Mouse (Mus musculus) heart, embryonic 15.5 days (tissue): ENCODE measurements at regions not wholly inside any gene's neighbourhood (a gene's known extent, or its start where the extent isn't known, plus 50 kb on each side); places are given as distances from the start of the nearest gene placed in this dataset.

Experiments used
- ATAC-seq: fragments of 200-750 bp; cut with Nextera tagmentation; replicated peaks from 2 replicates; pipeline ENCODE4 v1.8.0; 2017; ENCODE audit warnings: low read depth, moderate TSS enrichment; ENCODE audit not compliant: insufficient number of reproducible peaks, insufficient read depth, low FRiP score
- H3K27ac ChIP-seq: fragments of 300-500 bp; sonication (generic); 2 replicates; pipeline ENCODE4 v1.5.1; 2015; ENCODE audit warnings: mild to moderate bottlenecking, inconsistent platforms
- H3K27me3 ChIP-seq: fragments of 300-500 bp; sonication (generic); 2 replicates; pipeline ENCODE4 v1.6.1; 2015; ENCODE audit warnings: inconsistent platforms
- H3K36me3 ChIP-seq: fragments of 300-500 bp; sonication (generic); 2 replicates; pipeline ENCODE4 v1.6.1; 2015; ENCODE audit warnings: mild to moderate bottlenecking, inconsistent platforms
- H3K4me1 ChIP-seq: fragments of 300-500 bp; sonication (generic); replicated peaks from 2 replicates; pipeline ENCODE4 v1.6.1; 2015; ENCODE audit warnings: inconsistent platforms
- H3K4me2 ChIP-seq: fragments of 300-500 bp; sonication (generic); 2 replicates; pipeline ENCODE4 v1.6.1; 2015; ENCODE audit warnings: inconsistent platforms, mild to moderate bottlenecking, moderate library complexity
- H3K4me3 ChIP-seq: fragments of 300-500 bp; sonication (generic); 2 replicates; pipeline ENCODE4 v1.5.1; 2015; ENCODE audit warnings: mild to moderate bottlenecking, inconsistent platforms
- H3K9ac ChIP-seq: fragments of 300-500 bp; sonication (generic); 2 replicates; pipeline ENCODE4 v1.6.1; 2015; ENCODE audit warnings: mild to moderate bottlenecking, inconsistent platforms
- H3K9me3 ChIP-seq: fragments of 300-500 bp; sonication (generic); replicated peaks from 2 replicates; pipeline ENCODE4 v1.6.1; 2016; ENCODE audit warnings: inconsistent platforms
- WGBS: fragments of 180-500 bp; shearing (Covaris S2); methylation state at CpG from one replicate; pipeline ENCODE4 v1.1.7; 2015; ENCODE audit warnings: mixed read lengths; 5-methylcytosine and 5-hydroxymethylcytosine counted together

- Histone ChIP-seq H3K4me1 (no peaks in the 10 kb centered on the region), H3K4me3 (no peak overlapping the region), H3K27me3 (no peaks in the 10 kb centered on the region), H3K9ac (no peak overlapping the region), H3K9me3 (no peaks in the 10 kb centered on the region), H3K4me2 (no peak overlapping the region), H3K27ac (no peak overlapping the region), H3K36me3 (no peaks in the 10 kb centered on the region)
- ATAC-seq: no peak
These were observed 57.1 kb downstream of the Inhbb start for GRCm38 (mm10) chr1:119364901-119365300.

DNA sequence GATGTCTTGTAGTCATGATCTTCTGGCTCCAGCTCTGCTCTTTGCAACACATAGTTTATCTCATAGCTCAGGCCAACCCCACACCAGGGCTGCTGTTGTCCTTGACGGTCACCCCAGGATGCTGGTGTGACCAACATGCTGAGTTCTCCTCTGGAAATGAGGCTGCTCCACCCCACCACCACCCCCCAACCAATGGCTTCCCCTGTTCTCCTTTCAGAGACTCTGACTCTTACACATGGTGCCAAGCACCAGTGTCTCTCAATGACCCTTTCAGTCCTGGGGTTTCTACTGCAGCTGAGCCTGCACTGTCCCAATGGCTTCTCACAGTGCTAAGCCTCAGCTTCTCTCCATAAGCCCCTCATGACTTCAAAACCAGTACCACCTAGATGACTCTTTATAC, 64.0 kb downstream of the Inhbb start:
- no peak overlapping the region for H3K27ac ChIP-seq
- ATAC-seq: no peak
- no peak overlapping the region for H3K4me3 ChIP-seq
- WGBS: 64% methylated on average over 1 of the region's 1 CpGs
- no peaks in the 10 kb centered on the region for H3K4me1 ChIP-seq
- H3K9me3 ChIP-seq: no peaks in the 10 kb centered on the region
- no peaks in the 10 kb centered on the region for H3K27me3 ChIP-seq
- H3K9ac ChIP-seq: no peak overlapping the region
- H3K36me3 ChIP-seq: no peaks in the 10 kb centered on the region
- H3K4me2 ChIP-seq: no peak overlapping the region

- Histone ChIP-seq H3K9me3 (no peaks in the 10 kb centered on the region), H3K27me3 (no peaks in the 10 kb centered on the region), H3K4me2 (no peak overlapping the region), H3K4me3 (no peak overlapping the region), H3K27ac (no peak overlapping the region), H3K9ac (no peak overlapping the region), H3K4me1 (no peaks in the 10 kb centered on the region), H3K36me3 (no peaks in the 10 kb centered on the region)
- WGBS: 35% methylated on average over 1 of the region's 1 CpGs
- no peak for ATAC-seq
These were observed 65.1 kb downstream of the Inhbb start for GRCm38 (mm10) chr1:119356916-119357315.

DNA sequence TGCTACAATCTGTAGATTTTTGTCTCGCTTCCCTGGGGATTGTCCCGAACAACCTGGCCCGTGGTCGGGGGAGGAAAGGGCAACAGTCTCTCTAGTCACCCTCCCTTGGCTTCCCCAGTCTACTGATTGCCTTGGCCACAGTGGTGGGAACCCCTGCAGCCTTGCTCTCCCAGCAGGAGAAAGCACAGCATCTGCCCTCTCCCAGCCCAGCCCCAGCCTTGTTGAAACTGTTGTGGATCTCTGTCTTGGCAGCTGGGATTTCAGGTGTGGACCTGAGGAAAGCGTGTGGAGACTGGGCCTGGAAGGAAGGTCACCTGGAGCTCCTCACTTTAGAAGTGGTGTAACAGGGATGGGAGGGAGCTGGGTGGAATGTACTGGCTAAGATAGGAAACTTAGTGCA, 66.6 kb downstream of the Inhbb start:
- H3K27ac ChIP-seq: no peak overlapping the region
- no peaks in the 10 kb centered on the region for H3K9me3 ChIP-seq
- H3K27me3 ChIP-seq: no peaks in the 10 kb centered on the region
- 74% methylated on average over 5 of the region's 5 CpGs for WGBS
- no peak overlapping the region for H3K9ac ChIP-seq
- H3K4me3 ChIP-seq: no peak overlapping the region
- no peak overlapping the region for H3K4me2 ChIP-seq
- ATAC-seq: no peak
- no peaks in the 10 kb centered on the region for H3K4me1 ChIP-seq
- H3K36me3 ChIP-seq: no peaks in the 10 kb centered on the region

GRCm38 (mm10) chr1:119351567-119351966, 70.5 kb downstream of the Inhbb start:
- Histone ChIP-seq H3K4me2 (no peak overlapping the region), H3K9ac (no peak overlapping the region), H3K4me3 (no peak overlapping the region), H3K36me3 (no peaks in the 10 kb centered on the region), H3K9me3 (no peaks in the 10 kb centered on the region), H3K27me3 (no peaks in the 10 kb centered on the region), H3K27ac (no peak overlapping the region), H3K4me1 (peaks cover 8% of the 10 kb centered on the region; the same call in 1 of the 2 replicates)
- ATAC-seq: no peak
- WGBS: 84% methylated on average over 8 of the region's 8 CpGs

DNA sequence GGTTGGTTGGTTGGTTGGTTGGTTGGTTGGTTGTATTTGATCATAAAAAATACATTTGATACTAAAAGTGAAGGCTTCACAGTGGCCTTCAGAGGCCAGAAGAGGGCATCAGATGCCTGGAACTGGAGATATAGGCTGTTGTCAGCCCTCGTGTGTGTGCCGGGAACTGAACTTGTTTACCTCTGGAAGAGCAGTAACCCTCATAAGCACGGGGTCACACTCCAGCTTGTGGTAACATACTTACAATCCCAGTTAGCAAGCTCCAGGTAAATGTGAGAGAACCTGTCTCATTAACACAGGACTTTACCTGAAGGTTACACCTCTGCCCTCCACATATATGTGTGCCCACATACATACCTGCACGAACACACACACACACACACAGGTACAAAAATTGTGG, 71.2 kb downstream of the Inhbb start:
- 90% methylated on average over 4 of the region's 4 CpGs for WGBS
- Histone ChIP-seq H3K4me3 (no peak overlapping the region), H3K4me1 (peaks cover 8% of the 10 kb centered on the region; the same call in 1 of the 2 replicates), H3K36me3 (no peaks in the 10 kb centered on the region), H3K9me3 (no peaks in the 10 kb centered on the region), H3K4me2 (no peak overlapping the region), H3K27me3 (no peaks in the 10 kb centered on the region), H3K27ac (no peak overlapping the region), H3K9ac (no peak overlapping the region)
- no peak for ATAC-seq

GRCm38 (mm10) chr1:119350296-119350695, 71.8 kb downstream of the Inhbb start:
- Histone ChIP-seq H3K4me1 (peaks cover 8% of the 10 kb centered on the region; the same call in 1 of the 2 replicates), H3K4me3 (no peak overlapping the region), H3K9me3 (no peaks in the 10 kb centered on the region), H3K27me3 (no peaks in the 10 kb centered on the region), H3K9ac (no peak overlapping the region), H3K27ac (no peak overlapping the region), H3K4me2 (no peak overlapping the region), H3K36me3 (no peaks in the 10 kb centered on the region)
- no peak for ATAC-seq
- WGBS: 88% methylated on average over 7 of the region's 7 CpGs

DNA sequence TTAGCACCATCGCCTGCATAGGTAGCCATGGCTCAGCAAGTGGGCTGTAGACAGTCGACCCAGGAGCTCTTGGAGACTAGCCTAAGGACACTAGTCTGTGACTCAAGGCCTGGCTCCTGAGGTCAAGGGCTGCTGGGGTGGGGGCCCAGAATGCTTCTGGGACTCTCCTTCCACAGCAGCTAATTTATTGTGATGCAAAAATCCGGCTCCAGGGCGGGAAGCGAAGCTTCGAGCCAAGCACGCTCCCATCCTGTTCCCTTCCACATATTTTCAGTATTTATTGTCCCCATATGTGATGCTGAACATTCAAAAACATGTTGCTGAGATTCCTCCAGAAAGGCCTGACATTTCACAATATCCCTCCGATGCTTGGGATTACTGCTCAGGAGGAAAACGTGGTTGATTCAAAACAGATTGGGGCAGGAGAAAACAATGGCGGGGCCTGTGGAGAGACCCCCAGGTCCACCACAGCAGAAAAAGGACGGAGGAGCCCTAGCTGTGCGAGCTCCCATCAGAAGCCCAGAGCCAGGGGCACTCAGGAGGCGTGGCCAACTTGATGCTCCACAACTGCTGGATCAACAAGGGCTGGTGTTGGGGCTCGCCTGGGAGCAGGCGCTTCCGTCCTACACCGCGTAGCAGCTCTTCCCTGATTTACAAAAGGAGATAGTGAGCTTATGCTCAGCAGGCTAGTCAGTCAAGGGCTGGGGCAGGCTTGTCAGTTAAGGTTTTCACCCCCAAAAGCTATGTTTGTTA, 73.4 kb downstream of the Inhbb start:
- Histone ChIP-seq H3K9ac (no peak overlapping the region), H3K9me3 (no peaks in the 10 kb centered on the region), H3K27me3 (no peaks in the 10 kb centered on the region), H3K36me3 (no peaks in the 10 kb centered on the region), H3K4me1 (peaks cover 8% of the 10 kb centered on the region; the same call in 1 of the 2 replicates), H3K4me2 (peak overlapping the region; percentile 14; the same call in 1 of the 2 replicates), H3K4me3 (no peak overlapping the region), H3K27ac (no peak overlapping the region)
- no peak; the same call in 1 of the 2 replicates for ATAC-seq
- 30% methylated on average over 18 of the region's 18 CpGs for WGBS

DNA sequence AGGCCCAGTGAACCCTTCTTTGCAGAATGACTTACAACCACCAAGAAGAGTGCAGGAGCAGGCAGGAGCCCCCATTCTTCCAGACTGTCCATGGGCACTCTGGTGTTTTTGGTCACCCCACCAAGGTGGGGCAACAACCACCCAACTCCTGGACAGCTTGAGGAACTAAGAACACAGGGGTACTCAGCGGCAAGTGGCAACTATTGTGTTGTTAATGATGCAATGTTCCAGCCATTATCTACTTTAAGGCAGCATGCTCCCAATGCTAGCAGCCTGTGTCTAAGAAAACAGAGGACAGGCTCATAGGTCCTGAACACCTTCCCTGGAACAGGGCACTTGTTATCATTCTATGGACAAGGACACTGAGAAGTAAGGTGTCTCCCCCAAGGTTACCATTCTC, 74.3 kb downstream of the Inhbb start:
- 100% methylated on average over 1 of the region's 1 CpGs for WGBS
- no peaks in the 10 kb centered on the region for H3K9me3 ChIP-seq
- H3K4me2 ChIP-seq: no peak overlapping the region
- H3K4me1 ChIP-seq: peaks cover 8% of the 10 kb centered on the region; the same call in 1 of the 2 replicates
- H3K4me3 ChIP-seq: no peak overlapping the region
- ATAC-seq: no peak
- H3K9ac ChIP-seq: no peak overlapping the region
- no peaks in the 10 kb centered on the region for H3K27me3 ChIP-seq
- no peaks in the 10 kb centered on the region for H3K36me3 ChIP-seq
- H3K27ac ChIP-seq: no peak overlapping the region

DNA sequence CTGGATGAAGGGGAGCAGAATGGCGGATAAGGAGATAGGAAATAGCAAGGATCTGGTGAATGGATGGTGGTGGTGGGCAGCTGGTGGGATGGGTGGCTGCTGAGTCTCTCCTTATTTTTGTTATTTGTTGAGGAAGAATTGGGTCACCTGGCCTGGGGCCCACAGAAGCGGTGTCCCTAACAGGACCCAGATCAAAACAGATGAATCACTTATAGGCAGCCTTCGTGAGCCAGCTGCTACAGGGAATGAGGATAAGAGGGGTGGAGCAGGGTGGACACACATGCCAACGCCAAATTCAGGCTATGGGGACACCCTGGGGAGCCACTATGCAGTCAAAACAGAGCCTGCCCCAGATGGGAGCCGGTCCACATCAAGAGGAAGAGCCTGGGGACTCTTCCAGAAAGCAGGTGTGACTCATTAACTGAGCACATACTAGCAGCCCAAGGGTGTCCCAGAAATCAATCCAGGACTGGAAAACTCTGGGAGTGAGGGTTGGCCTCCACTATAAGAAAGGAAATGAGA, 75.4 kb downstream of the Inhbb start:
- no peak overlapping the region for H3K4me3 ChIP-seq
- no peak overlapping the region for H3K9ac ChIP-seq
- H3K27ac ChIP-seq: no peak overlapping the region
- H3K4me1 ChIP-seq: peaks cover 8% of the 10 kb centered on the region; the same call in 1 of the 2 replicates
- H3K9me3 ChIP-seq: no peaks in the 10 kb centered on the region
- no peaks in the 10 kb centered on the region for H3K27me3 ChIP-seq
- 82% methylated on average over 5 of the region's 5 CpGs for WGBS
- ATAC-seq: no peak
- H3K36me3 ChIP-seq: no peaks in the 10 kb centered on the region
- H3K4me2 ChIP-seq: no peak overlapping the region

GRCm38 (mm10) chr1:119345115-119345791, 76.8 kb downstream of the Inhbb start:
- Histone ChIP-seq H3K27ac (no peak overlapping the region), H3K4me3 (no peak overlapping the region), H3K9me3 (no peaks in the 10 kb centered on the region), H3K4me2 (no peak overlapping the region), H3K9ac (no peak overlapping the region), H3K4me1 (peaks cover 8% of the 10 kb centered on the region; the same call in 1 of the 2 replicates), H3K27me3 (no peaks in the 10 kb centered on the region), H3K36me3 (no peaks in the 10 kb centered on the region)
- 63% methylated on average over 7 of the region's 7 CpGs for WGBS
- ATAC-seq: no peak
